Mouse (Mus musculus) liver, adult (tissue): Measurements from ENCODE around the gene Armc9.

Source experiments
- GATA4 ChIP-seq: IDR thresholded peaks from 2 replicates; pipeline ENCODE4 v1.6.1; 2014; ENCODE audit warnings: mild to moderate bottlenecking, low read length; ENCODE audit not compliant: insufficient replicate concordance

Armc9 gene

GRCm38 (mm10) chr1:86229184-86229829, 74.7 kb downstream of the Armc9 start:
- no peak for TF ChIP-seq GATA4

GRCm38 (mm10) chr1:86232631-86233030, 78.1 kb downstream of the Armc9 start:
- TF ChIP-seq GATA4, result no peak

- TF ChIP-seq GATA4, result no peak
These were observed 79.2 kb downstream of the Armc9 start for GRCm38 (mm10) chr1:86233808-86234207.

- TF ChIP-seq GATA4, result no peak
These were observed 80.5 kb downstream of the Armc9 start for GRCm38 (mm10) chr1:86235118-86235517.

- no peak for TF ChIP-seq GATA4
These were observed 81.9 kb downstream of the Armc9 start for GRCm38 (mm10) chr1:86236442-86236841.

- no peak for TF ChIP-seq GATA4
These were observed 84.4 kb downstream of the Armc9 start for GRCm38 (mm10) chr1:86239010-86239409.

- no peak for TF ChIP-seq GATA4
These were observed 85.3 kb downstream of the Armc9 start for GRCm38 (mm10) chr1:86239871-86240270.

- no peak for TF ChIP-seq GATA4
These were observed 86.4 kb downstream of the Armc9 start for GRCm38 (mm10) chr1:86240959-86241358.

GRCm38 (mm10) chr1:86243490-86243889, 88.9 kb downstream of the Armc9 start:
- TF ChIP-seq GATA4, result peak; percentile 76; the same call in 1 of the 2 replicates

- TF ChIP-seq GATA4, result no peak
These were observed 90.9 kb downstream of the Armc9 start for GRCm38 (mm10) chr1:86245301-86246085.

GRCm38 (mm10) chr1:86253410-86253809, 98.8 kb downstream of the Armc9 start:
- no peak for TF ChIP-seq GATA4

- no peak for TF ChIP-seq GATA4
These were observed 101.7 kb downstream of the Armc9 start for GRCm38 (mm10) chr1:86256311-86256710.

GRCm38 (mm10) chr1:86257228-86257627, 102.6 kb downstream of the Armc9 start:
- no peak for TF ChIP-seq GATA4

- TF ChIP-seq GATA4, result no peak
These were observed 103.7 kb downstream of the Armc9 start for GRCm38 (mm10) chr1:86258171-86258824.

GRCm38 (mm10) chr1:86263564-86264339, 109.2 kb downstream of the Armc9 start:
- no peak for TF ChIP-seq GATA4
